Mouse (Mus musculus): ENCODE data around the gene Gramd1a.

Gene Gramd1a

GRCm38 (mm10) chr7:31150566-31151300, 5.0 kb downstream of the Gramd1a start:
- DNase-seq: peak; percentile 83 to 91

GRCm38 (mm10) chr7:31149751-31150565, 5.7 kb downstream of the Gramd1a start:
- no peak for DNase-seq

GRCm38 (mm10) chr7:31149271-31149670, 6.4 kb downstream of the Gramd1a start:
- no peak for DNase-seq

- DNase-seq: peak; percentile 58 to 63
Measured at GRCm38 (mm10) chr7:31148756-31149155, 6.9 kb downstream of the Gramd1a start.

- no peak for DNase-seq
Measured at GRCm38 (mm10) chr7:31148086-31148485, 7.6 kb downstream of the Gramd1a start.

GRCm38 (mm10) chr7:31145596-31146160, 10.0 kb downstream of the Gramd1a start:
- no peak for DNase-seq

GRCm38 (mm10) chr7:31144886-31145285, 10.8 kb downstream of the Gramd1a start:
- no peak for DNase-seq

- DNase-seq: no peak
Measured at GRCm38 (mm10) chr7:31140941-31141340, 14.8 kb downstream of the Gramd1a start.

GRCm38 (mm10) chr7:31140302-31140701, 15.4 kb downstream of the Gramd1a start:
- DNase-seq: no peak

GRCm38 (mm10) chr7:31139765-31140164, 15.9 kb downstream of the Gramd1a start:
- peak; percentile 54 to 71 for DNase-seq

GRCm38 (mm10) chr7:31135717-31136116, 20.0 kb downstream of the Gramd1a start:
- no peak for DNase-seq

- DNase-seq: no peak
Measured at GRCm38 (mm10) chr7:31131866-31132265, 23.8 kb downstream of the Gramd1a start.

- peak in 1 of 2 experiments; percentile 49 for DNase-seq
Measured at GRCm38 (mm10) chr7:31130841-31131240, 24.9 kb downstream of the Gramd1a start.

- no peak for DNase-seq
Measured at GRCm38 (mm10) chr7:31130197-31130596, 25.5 kb downstream of the Gramd1a start.

GRCm38 (mm10) chr7:31128157-31128705, 27.5 kb downstream of the Gramd1a start:
- DNase-seq: no peak

- peak in 1 of 2 experiments; percentile 28 for DNase-seq
Measured at GRCm38 (mm10) chr7:31126851-31127724, 28.6 kb downstream of the Gramd1a start, which contains the start of gene Scn1b. Gene Scn1b (minus strand): TSS chr7:31127003.

GRCm38 (mm10) chr7:31126211-31126751, 29.4 kb downstream of the Gramd1a start:
- DNase-seq: no peak

GRCm38 (mm10) chr7:31125116-31125515, 30.6 kb downstream of the Gramd1a start:
- no peak for DNase-seq

GRCm38 (mm10) chr7:31124381-31124780, 31.3 kb downstream of the Gramd1a start:
- DNase-seq: no peak

- DNase-seq: no peak
Measured at GRCm38 (mm10) chr7:31123697-31124096, 32.0 kb downstream of the Gramd1a start.
